Mouse (Mus musculus): Measurements from ENCODE around the gene Akap8.

DNA sequence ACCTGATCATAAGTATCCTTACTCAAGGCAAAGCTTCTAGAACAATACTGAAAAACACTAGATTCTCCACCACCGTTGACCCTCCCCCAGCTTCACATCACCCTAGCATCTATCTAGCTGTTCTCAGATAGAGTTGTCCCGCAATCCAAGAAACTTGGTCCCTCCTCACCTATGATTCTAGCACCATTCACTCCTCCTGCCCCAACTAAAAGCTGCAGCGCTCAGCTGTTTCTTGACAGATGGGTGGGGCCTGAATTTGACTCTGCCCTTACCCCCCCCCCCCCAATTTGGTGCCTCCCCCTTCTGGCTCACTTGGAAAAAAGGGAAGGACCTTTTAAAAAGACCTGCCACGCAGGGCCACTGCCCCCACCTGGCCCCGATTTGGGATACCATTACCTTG is 43.8 kb upstream of the Akap8 start:
- TF ChIP-seq EP300 (IDR thresholded peaks at IDR 0.05; ENCODE audit: low read depth): no peak
- no peak for TF ChIP-seq CTCF (IDR thresholded peaks at IDR 0.05; ENCODE audit: low read depth)

Measured in liver, embryonic 14.5 days (tissue).